Mouse (Mus musculus) inflammation-experienced regulatory T-cells, adult 6 months (primary cell): ENCODE results near the gene Ccdc187. TPM values are rescaled to one million over a fixed set of nuclear protein-coding genes. Genes with fewer than 3 reads are reported as not detected.

Experiments
- ATAC-seq: one replicate; pipeline ENCODE4 v1.8.0; 2017
- polyA plus RNA-seq, 3 experiments: library from polyadenylated mRNA; unstranded; fragments of 100-300 nt; shearing (Covaris generic); gene quantifications; one replicate each; pipeline ENCODE4 v1.2.1; 2017

Ccdc187 gene
- under 1 TPM in 1 of 3 experiments, not detected in 2; 0.04 TPM for polyA plus RNA-seq

DNA sequence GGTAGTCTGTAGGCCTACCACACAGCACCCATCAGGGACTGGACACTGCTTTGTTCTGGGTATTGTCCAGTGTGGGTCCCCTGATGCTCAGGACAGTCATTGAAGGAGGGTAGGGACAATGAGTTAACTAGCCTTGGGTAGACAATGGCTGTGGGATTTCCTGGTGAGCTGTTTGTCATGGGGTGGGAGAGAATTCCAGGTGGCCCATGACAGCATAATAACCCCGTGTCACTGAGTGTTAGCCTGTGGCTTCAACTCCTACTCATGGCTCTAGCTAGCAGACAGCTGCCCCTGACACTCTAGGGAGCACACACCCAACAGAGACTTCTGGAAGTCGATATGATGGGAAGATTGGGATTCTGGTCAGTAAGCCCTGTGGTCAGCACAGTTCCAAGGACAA, at the start of gene Ccdc187:
TSS of gene Ccdc187 (minus strand) at position 101 of the 400 bp plus-strand sequence.
- ATAC-seq = no peak

DNA sequence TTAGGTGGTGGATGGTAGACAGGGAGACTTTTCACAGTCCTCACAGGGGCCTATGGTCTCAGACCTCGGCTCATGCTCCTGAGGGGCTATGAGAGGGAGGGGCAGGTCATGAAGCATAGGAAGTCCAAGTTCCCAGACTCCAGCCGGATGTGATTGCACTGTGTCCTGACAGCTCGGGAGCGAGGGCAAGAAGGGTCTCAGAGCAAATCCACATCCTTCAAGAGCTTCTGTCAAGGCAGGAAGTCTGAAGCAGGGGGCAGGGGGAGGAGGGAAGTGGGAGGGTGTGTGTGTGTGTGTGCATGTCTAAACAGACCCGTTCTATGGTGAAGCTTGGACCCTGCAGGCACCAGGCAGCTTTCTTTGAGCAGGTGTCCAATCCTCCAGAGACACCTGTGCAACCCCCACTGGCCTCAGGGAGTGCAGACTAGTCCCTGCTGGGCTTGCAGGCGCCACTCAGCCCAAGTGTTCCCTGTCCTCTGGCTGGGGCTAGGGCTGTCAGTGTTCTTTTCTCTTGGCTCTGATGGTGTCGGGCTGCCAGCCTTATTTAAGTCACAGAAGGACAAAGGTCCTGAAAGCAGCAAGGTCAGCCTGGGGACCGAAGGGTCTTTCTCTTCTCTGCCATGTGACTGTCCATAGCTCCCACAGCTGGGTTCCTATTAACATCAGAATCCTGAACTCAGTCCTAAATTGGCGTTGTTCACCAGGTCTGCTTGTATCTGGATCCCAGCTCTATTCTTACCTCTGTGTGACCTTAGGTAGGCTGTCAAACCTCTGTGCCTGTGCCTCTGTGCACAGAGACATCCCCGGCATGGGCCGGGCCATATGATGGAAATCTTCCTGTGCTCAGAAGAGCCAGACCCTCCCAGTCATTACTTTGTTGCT, 48.5 kb upstream of the Ccdc187 start:
- ATAC-seq = no peak

DNA sequence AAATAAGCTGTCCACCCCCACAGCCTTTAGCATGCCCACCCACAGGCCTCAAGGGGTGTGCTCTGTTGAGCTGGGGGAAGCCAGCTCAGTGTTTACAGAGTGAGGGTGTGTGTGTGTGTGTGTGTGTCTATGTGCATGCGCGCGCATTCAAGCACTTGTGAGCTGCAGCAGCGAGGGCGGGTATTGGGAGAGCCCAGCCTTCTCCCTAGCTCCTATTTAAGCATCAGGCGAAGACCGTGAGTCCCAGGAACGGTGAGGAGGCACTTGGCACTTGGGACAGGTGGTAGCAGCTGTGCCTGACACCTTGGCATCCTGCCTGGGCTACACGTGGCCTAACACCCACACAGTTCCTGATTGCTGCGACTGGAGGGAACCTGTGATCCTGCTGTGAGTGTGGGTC, 47.7 kb upstream of the Ccdc187 start:
- ATAC-seq = peak; percentile 50

DNA sequence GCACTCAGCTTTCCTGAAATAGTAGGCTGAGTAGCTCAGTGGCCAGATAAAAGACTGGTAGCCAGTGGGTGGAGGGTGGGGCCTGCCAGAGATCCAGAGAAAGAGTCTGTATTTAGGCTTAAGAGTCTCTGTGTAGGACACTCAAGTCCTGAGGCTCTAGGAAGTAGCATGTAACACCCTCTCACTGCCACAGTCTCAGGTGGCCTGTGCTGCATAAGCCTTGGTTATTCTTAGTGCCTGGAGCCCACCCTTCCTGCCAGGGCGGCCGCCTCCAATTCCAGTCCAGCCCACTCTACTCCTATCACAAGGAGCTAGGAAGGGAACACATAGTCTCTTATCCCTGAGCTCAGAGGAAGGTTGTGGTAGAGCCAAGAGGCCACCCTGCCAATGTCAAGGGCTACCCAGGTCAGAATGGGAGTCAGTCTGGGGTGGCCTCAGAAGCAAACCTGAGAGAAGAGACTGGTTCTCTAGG, 47.2 kb upstream of the Ccdc187 start:
- no peak for ATAC-seq

DNA sequence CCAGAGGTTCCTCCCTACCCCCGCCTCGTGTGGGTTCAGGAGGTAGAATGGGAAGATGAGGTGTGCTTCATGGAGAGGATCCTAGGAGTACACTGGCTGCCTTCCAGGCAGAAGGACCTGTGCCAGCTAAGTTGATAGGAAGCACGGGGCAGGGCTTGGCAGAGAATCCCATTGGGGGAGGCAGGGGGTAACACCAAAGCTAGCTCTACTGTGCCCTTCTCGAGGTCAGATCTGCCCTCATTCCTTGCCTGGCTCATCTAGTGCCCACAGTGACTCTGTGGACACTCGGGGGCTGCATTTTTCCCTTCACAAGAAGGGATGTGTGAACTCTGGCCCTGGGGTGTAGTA, 44.8 kb upstream of the Ccdc187 start:
- ATAC-seq = no peak

DNA sequence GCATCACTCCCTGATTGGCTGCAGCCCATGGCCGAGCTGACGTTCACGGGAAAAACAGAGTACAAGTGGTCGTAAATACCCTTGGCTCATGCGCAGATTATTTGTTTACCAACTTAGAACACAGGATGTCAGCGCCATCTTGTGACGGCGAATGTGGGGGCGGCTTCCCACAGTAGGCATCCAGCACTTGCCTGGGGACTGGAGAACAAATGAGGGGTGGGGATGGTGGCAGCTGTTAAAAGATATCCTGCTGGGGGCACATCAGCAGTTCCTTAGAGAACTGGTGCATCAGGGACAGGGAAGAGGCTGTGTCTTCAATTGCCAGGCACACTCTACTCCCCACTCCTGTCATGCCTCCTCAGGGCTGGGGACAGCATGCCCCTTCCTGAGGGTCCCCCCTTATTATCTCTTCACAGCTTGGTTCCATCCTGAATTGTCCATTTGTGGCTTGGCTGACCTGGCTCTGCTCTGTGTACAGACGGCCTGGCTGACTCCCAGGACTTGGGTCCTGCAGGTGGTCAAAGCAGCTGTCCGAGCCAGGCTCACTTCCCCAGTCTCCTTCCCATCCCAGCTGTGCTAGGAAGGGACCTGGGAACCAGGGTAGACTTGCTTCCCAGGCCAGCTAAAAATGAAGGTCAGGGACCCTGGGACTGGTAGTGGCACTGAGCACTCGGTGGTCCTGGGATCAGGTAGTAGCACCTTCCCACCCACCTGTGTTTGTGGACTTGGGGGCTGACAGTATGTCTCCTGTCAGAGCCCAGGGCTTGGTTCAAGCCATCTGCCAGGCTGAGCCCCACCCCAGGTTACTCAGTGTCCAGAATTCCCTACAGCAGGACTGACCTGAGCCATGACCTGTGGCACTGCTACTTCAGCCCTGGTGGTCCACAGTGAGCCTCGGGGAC, 44.2 kb upstream of the Ccdc187 start:
- peak; percentile 54 for ATAC-seq

DNA sequence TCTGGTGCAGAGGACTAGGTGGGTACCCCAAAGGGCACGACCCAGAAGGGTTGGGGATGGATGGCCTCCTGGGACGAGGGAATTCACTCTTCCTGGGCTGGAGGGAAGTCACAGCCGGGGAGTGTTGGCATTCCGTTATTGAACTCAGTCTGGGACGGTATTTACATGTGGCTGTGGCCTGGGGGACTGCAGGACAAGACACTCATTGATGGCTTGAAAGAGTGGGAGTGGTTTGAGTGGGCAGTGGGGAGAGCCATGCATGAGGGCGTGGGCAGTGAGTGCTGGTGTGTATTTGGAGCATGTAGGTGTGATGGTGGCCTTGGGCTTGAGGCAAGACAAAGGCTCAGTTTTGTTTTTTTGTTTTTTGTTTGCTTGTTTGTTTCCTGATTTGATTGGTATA, 36.3 kb upstream of the Ccdc187 start:
- ATAC-seq = no peak

DNA sequence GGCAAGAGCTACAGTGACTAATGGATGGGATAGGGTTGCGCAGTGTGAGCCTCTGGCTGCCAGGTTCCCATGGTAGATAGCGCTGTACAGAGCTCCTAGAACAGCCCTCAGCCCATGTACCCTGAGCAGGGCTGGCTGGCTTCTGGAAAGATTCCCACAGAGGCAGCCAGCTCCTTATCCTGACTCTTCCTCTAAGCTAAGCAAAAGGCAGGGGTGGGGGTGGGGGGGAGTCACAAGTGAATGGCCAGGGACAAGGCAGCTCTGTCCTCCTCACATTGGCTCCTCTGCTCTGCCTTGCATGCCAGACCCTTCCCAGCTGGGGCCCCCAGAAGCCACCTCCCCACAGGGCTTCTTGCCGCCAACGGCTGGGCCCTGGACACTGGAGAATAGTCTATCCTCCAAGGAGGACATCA, 35.7 kb upstream of the Ccdc187 start:
- no peak for ATAC-seq

DNA sequence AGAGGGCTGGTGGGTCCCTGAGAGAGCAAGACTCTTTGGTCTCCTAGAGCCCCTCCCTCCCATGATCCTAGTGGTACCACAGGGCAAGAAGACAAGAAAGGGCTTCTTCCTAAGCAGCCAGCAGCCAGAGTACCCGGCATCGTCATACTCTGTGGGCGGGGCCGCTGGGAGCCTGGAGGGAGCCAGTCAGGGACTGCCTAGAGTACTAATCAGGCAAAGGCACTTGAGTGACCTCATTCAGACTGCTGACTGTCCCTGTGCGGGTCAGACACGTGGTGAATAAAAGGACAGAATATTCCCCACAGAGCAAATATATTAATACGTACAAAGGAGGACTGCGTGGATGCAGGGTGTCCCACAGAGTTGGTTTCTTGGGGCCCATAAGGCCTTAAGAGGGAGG, 35.0 kb upstream of the Ccdc187 start:
- ATAC-seq = no peak

DNA sequence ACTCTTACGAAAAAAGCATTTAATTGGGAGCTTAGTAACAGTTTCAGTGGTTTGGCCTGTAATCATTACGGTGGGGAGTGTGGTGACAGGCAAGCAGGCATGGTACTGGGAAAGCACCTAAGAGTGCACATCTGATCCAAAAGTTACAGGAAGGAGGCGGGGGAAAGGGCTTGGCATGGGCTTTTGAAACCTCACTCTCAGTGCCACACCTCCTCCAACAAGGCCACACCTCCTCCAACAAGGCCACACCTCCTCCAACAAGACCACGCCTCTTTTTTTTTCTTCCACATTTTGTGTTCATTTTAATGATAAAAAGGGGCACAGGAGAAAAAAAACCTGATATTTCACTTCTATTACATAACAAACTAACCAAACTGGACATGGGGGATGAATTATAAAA, 33.5 kb upstream of the Ccdc187 start:
- peak; percentile 71 for ATAC-seq

DNA sequence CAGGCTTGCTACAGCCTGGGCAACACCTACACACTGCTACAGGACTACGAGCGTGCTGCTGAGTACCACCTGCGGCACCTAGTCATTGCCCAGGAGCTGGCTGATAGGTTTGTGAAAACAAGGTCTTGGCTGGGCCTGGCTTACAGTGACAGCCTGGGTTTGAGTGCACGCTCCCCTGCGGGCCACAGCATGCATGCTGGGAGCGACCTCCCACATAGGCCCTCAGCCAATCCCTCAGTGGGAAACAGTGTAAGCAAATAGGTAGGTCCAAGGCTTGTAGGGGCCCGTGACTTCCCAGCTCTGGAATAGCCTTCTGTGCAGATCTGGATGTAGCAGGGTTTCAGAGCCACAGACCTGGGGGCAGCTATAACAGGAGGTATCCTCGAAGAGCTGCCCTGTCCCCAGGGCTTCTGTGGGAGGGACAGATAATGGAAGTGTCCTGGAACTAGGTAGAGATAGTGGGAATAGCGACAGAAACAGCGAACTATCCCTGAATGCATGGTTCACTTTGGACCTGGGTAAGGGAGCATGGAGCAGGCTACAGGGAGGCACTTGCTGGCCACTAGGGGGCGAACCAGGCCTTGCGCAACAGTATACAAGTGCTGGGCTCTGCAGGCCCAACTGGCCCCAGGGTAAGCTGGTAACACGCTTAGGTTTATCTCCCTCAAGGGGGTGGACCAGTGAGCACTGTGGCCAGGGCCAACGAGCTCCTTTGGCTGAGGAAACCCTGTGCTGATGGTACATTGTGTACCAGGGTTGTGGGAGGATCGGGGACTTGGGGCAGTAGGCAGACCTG, 31.2 kb upstream of the Ccdc187 start:
- ATAC-seq = peak; percentile 71

DNA sequence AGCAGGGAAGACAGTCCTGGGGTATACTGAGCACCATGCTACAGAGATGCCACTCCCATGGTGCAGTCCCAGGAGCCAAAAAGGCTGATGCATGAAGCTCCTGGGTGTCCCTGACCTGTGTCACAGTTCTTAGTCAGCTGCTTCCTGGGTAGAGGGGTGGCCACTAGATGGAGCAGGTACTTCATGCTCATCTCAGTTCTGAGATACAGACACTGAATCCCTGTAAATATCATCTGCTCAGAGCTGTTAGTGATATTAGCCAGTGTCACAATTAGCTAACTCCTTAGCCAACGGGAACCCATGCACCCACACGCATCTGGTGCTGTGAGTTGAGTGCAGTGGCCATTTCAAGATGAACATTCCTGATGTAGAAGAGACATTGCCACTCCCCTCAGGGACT, 30.6 kb upstream of the Ccdc187 start:
- ATAC-seq = no peak

DNA sequence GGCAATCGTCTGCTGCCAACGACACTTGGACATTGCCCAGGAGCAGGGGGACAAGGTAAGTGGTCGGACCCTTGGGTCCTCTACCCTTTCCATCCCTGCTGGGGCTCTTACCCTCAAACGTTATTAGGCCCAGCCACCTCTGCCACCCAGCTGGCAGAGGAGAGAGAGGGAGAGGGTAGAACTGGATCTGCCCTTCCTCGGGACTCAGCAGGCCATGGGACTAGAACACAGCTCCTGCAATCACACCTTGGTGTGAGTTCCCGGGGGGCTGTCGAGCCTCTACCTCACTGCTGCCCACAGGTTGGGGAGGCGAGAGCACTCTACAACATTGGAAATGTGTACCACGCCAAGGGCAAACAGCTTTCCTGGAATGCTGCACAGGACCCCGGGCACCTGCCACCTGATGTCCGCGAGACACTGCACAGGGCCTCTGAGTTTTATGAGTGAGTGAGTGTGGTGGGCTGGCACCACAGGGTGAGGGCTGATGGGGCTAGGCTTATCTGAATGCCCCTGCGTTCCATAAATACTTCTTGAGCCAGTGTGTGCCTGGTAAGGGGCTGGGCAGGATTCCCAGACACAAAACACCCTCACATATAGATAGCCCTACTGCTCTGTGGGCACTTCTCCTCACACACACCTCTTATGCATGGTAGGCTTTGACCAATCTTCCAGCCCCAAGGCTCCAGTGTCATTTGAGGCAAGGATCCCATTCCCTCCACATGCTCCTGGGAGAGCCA, 29.4 kb upstream of the Ccdc187 start:
- no peak for ATAC-seq

DNA sequence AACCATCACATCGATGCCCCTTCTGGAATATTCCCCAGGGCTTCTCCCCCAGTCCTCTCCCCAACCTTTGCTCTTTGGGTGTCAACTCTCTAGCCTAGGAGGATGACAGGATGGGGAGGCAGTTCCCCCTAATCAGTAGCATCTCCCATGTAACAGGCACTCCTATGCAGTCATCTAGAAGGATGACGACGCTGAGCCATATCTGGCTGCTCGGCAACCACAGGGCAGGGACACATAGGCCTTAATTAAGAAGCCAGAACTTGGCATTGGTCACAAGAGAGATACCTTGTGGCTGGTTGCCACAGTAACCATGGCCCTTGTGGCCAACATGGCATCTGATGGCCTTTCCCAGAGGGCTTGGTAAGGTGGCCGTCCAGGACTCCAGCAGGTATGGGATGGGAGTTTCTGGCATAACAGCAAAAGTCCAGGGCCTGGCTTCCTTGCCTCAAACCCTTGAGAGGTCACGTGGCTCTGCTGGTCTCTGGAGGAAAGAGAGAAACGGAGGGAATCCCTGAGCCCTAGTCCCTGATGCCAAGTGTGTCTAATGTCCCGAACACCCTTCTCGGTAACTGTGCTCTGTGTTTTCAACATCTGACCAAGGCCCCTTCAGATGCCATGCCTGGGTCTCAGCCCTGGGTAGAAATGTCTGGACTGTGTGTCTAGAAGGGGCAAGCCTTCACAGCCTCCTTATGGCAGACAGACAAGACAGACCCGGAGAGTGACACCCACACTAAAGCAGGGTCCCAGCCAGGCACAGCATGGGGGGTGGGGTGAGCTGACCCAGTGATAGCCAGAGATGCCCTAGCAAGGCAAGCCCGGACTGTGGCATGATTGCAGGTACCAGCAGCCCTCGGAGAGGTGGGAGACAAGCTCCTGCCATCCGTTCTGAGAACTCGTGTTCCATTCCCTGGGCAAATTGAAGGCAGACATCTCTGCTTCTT, 26.2 kb upstream of the Ccdc187 start:
- no peak for ATAC-seq

DNA sequence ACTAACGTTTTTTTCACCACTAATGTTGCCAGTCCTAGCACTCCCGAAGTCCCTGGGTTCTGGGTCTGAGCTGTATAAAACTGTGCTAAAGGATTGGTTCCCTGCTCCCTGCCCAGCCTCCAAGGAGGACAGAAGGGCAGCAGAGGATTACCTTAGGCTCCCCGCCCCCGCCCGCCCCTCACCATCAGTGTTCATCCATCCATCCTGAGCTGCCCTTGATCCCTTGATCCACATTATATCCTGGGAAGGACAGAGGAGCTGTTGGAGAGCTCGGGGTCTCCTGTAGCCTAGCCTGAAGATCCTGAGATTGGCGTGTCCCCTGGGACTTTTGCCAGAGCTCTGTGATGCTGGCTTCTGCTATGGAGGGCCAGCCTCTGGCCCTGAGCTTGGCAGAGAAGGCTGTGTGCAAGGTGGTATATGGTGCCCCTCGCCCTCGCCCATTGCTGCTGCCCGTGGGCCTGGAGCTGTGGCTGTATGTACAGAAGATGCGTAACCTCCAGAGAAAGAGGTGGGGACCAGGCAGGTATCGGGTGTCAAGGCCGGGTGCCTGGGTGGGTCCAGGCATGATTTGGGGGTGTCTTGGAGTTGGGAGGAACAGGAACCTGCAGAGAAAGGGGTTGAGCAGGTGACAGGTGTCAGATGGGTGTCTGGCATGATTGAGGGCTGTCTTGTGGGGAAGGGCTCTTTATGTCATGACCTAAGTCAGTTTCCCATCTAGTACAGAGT, 25.3 kb upstream of the Ccdc187 start:
- ATAC-seq = no peak

DNA sequence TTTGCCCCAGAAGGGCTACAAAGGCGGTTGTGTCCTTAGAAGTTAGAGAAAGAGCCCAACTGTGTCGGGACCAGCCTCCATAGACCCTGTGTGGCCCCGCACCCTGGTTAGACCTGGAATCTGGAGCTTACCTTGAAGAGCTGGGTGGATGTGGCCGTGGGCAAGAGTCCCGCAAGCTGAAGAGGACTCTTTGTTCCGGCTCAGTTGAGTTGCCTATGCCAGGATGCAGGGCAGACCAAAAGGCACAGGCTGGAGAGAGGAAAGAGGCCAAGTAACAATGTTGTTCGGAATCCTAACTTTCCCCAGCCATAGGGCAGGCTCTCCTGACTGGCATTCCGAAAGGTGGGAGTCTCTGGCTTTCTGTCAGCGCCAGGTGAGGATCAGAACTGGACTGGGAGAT, 24.8 kb upstream of the Ccdc187 start:
- ATAC-seq = no peak

DNA sequence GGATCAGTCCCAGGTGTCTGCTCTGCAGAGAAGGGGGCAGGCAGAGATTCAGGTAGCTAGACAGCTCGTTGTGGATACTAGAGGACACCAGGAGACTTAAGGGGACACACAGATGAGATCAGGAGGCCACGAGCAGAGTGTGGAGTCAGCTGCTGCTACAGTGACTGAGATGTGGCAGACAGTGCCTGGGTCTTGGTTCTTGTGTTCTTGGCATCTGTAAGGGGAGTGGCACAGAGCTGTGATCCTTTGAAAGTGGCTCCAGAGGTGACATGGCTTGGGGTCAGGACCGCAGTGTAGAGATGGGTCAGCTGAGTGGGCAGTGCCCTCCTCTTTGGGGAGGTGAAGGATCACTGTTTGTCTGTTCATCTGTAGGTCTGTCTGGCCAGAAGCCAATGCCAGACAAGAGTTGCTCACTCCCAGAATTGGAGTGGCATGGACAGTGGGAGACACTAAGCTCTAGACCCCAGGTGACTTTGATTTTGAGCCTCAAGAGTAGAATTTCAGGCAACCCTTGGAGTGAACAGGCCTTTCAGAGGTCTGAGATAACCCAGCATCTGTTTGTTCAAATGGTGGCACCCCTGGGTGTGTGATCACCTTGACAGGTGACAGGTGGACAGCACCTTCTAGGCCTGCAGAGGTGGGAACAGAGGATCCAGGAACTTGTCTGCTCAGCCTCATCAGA, 23.8 kb upstream of the Ccdc187 start:
- no peak for ATAC-seq

DNA sequence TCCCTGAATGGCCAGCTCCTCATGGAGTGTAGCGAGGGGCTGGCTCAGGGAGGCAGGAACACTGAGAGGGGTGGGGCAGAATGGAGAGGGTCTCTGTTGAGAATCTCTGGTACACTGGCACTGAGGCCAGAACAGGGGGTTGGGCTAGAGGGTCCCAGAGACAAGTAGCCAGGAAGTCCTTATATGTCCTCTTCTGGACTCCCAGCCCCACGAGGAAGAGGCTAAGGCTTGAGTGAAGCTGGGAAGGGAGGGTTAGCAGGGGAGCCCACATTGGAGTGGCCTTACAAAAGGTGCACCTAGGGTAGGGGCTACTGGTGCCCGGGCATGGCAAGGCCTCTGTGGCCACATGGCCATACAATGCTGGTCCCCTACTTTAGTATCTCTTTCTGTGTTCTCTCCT, 23.0 kb upstream of the Ccdc187 start:
- ATAC-seq = no peak

DNA sequence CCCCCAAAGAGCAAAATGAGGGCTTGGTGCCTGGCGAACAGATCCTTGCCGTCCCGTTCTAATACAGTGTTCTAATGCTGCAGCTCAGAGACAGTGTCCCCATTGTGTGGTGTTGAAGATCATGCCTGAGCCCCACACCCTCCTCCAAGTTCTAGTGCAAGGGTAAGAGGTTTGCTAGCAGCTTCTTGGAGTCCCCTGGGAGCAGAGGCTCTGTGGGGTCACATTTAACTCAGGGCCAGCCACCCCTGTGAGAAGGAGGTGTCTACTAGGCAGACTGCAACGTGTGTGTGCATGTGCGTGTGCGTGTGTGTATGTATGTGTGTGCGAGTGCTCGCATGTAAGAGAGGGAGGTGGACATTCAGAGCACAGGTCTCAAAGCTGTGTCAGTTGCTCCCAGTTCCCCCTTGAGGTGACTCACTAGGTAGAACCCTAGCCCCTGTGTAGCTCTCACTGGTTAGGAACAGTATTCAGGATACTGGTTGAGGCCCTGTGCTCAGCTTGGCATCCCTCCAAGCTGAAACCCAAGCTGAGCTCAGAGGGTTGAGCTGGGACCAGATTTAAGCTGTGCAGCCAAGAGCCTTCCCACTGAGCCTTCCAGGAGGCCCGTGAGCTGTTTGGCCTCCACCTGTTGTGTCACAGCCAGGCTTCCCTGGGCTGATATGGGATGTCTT, 22.4 kb upstream of the Ccdc187 start:
- no peak for ATAC-seq
